Mouse (Mus musculus) neural tube, embryonic 11.5 days (tissue): ENCODE data around the gene Zdhhc12. TPM values are rescaled to one million over a fixed set of nuclear protein-coding genes. Genes with fewer than 3 reads are reported as not detected.

Experiments used
- ATAC-seq: fragments of 200-750 bp; cut with Nextera tagmentation; 2 replicates; pipeline ENCODE4 v1.8.0; 2017; ENCODE audit warnings: moderate number of reproducible peaks, mild to moderate bottlenecking, moderate TSS enrichment, moderate library complexity; ENCODE audit not compliant: insufficient read depth, low FRiP score, low TSS enrichment
- DNase-seq: peaks from one replicate; pipeline ENCODE4 v3.0.0-alpha.2; 2015; ENCODE audit warnings: low spot score
- H3K27ac ChIP-seq: fragments of 300-500 bp; sonication (generic); 2 replicates; pipeline ENCODE4 v1.5.1; 2014; ENCODE audit warnings: low read depth, mild to moderate bottlenecking, low read length
- H3K27me3 ChIP-seq: fragments of 300-500 bp; sonication (generic); 2 replicates; pipeline ENCODE4 v1.6.1; 2014; ENCODE audit warnings: mild to moderate bottlenecking, low read length, mixed read lengths; ENCODE audit not compliant: control insufficient read depth, insufficient read depth
- H3K36me3 ChIP-seq: fragments of 300-500 bp; sonication (generic); 2 replicates; pipeline ENCODE4 v1.6.1; 2014; ENCODE audit warnings: mild to moderate bottlenecking, low read length, moderate library complexity, mixed read lengths; ENCODE audit not compliant: control insufficient read depth, insufficient read depth
- H3K4me1 ChIP-seq: fragments of 300-500 bp; sonication (generic); 2 replicates; pipeline ENCODE4 v1.6.1; 2014; ENCODE audit warnings: low read length, mixed read lengths; ENCODE audit not compliant: control insufficient read depth, insufficient read depth
- H3K4me2 ChIP-seq: fragments of 300-500 bp; sonication (generic); 2 replicates; pipeline ENCODE4 v1.6.1; 2014; ENCODE audit warnings: low read depth, mild to moderate bottlenecking, moderate library complexity
- H3K4me3 ChIP-seq: fragments of 300-500 bp; sonication (generic); 2 replicates; pipeline ENCODE4 v1.5.1; 2014; ENCODE audit warnings: low read depth, low read length
- H3K9ac ChIP-seq: fragments of 300-500 bp; sonication (generic); 2 replicates; pipeline ENCODE4 v1.6.1; 2014; ENCODE audit warnings: mild to moderate bottlenecking, low read length
- H3K9me3 ChIP-seq: fragments of 300-500 bp; sonication (generic); 2 replicates; pipeline ENCODE4 v1.6.1; 2016; ENCODE audit warnings: low read length; ENCODE audit not compliant: control insufficient read depth
- WGBS: fragments of 180-500 bp; shearing (Covaris S2); extraction: QIAGEN DNeasy Blood & Tissue Kit; methylation state at CpG from one replicate; pipeline ENCODE4 v1.1.7; 2014; 5-methylcytosine and 5-hydroxymethylcytosine counted together
- polyA plus RNA-seq: library from polyadenylated mRNA; unstranded; fragments of >200 nt; fragmentation: Nextera tagmentation; extraction: Ambion mirVana; gene quantifications from 2 replicates; pipeline ENCODE4 v1.2.1, GENCODE M21; 2014

Gene Zdhhc12
- polyA plus RNA-seq, 1 experiment from 2014 or later: 31.1 TPM

- H3K27ac ChIP-seq: no peak overlapping the region
- ATAC-seq: no peak
- no peak for DNase-seq
- no peak overlapping the region for H3K4me3 ChIP-seq
- H3K36me3 ChIP-seq: 0 out of 2 replicates have a peak, but pooled peaks cover 2% of the 10 kb centered on the region
- WGBS: 96% methylated on average over 12 of the region's 12 CpGs
- H3K4me2 ChIP-seq: no peak overlapping the region
- H3K9ac ChIP-seq: no peak overlapping the region
- H3K4me1 ChIP-seq: peaks cover 4% of the 10 kb centered on the region
- no peaks in the 10 kb centered on the region for H3K27me3 ChIP-seq
- H3K9me3 ChIP-seq: no peaks in the 10 kb centered on the region
Observed at GRCm38 (mm10) chr2:30091521-30091920, 1.9 kb downstream of the Zdhhc12 start.

- WGBS: 91% methylated on average over 4 of the region's 4 CpGs
- H3K27me3 ChIP-seq: no peaks in the 10 kb centered on the region
Observed at GRCm38 (mm10) chr2:30087310-30087709, 6.1 kb downstream of the Zdhhc12 start.

DNA sequence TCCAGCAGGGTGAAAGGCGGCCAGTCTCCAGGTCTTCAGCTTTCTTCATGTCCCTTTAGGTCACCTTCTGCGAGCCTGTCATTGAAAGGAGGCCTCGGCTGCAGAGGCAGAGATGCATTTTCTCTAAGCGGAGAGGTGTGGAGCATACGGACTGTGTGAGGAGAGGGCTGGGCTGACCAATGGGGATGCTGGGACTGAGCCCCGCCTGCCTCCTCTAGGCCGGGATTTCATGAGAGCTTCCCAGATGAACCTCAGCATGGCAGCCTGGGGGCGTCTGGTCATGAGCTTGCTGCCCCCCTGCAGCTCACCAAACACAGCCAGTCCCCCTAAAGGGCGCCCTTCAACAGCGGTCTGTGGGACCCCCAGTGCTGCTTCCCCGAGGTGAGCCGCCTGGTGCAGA lies 8.8 kb downstream of the Zdhhc12 start:
- DNase-seq (no peak), ATAC-seq (no peak)
- Histone ChIP-seq H3K9me3 (no peaks in the 10 kb centered on the region), H3K27ac (no peak overlapping the region), H3K4me2 (peak overlapping the region; percentile 31), H3K4me3 (no peak overlapping the region), H3K9ac (peak overlapping the region; percentile 31), H3K27me3 (no peaks in the 10 kb centered on the region), H3K4me1 (no peaks in the 10 kb centered on the region), H3K36me3 (no peaks in the 10 kb centered on the region)
- WGBS: 10% methylated on average over 12 of the region's 12 CpGs

More at GRCm38 (mm10) chr2:30087310-30087709, 6.1 kb downstream of the Zdhhc12 start:
- ATAC-seq: no peak
- H3K4me2 ChIP-seq: no peak overlapping the region
- no peak for DNase-seq
- H3K4me1 ChIP-seq: no peaks in the 10 kb centered on the region
- H3K36me3 ChIP-seq: 0 out of 2 replicates have a peak, but pooled peaks cover 2% of the 10 kb centered on the region
- H3K4me3 ChIP-seq: no peak overlapping the region
- H3K27ac ChIP-seq: no peak overlapping the region
- H3K9ac ChIP-seq: no peak overlapping the region
- H3K9me3 ChIP-seq: no peaks in the 10 kb centered on the region

DNA sequence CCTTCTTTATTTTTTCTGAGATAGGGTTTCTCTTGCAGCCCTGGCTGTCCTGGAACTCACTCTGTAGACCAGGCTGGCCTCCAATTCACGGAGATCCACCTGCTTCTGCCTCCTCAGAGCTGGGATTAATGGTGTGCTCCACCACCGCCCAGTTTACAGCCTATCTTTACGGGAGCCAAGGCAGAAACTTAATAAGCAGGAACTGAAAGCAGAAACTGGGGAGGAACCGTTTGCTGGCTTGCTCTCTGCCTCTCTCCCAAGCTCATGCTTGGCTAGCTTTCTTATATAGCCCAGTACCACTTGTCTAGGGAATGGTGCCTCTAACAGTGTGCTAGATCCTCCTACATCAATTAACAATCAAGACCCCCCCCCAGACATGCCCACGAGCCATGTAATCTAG lies 9.3 kb downstream of the Zdhhc12 start:
- WGBS: 39% methylated on average over 5 of the region's 5 CpGs
- no peak overlapping the region for H3K27ac ChIP-seq

GRCm38 (mm10) chr2:30080181-30080800 lies 13.2 kb downstream of the Zdhhc12 start:
- Histone ChIP-seq H3K27ac (no peak overlapping the region), H3K9me3 (no peaks in the 10 kb centered on the region), H3K27me3 (no peaks in the 10 kb centered on the region), H3K9ac (peak overlapping the region; percentile 14; the same call in 1 of the 2 replicates), H3K36me3 (no peaks in the 10 kb centered on the region), H3K4me1 (no peaks in the 10 kb centered on the region; the same call in 1 of the 2 replicates), H3K4me2 (no peak overlapping the region), H3K4me3 (no peak overlapping the region)
- DNase-seq (no peak), ATAC-seq (no peak)
- WGBS: 90% methylated on average over 15 of the region's 15 CpGs

More for the DNA sequence above, 9.3 kb downstream of the Zdhhc12 start:
- Histone ChIP-seq H3K9me3 (no peaks in the 10 kb centered on the region), H3K36me3 (no peaks in the 10 kb centered on the region), H3K27me3 (no peaks in the 10 kb centered on the region), H3K9ac (no peak overlapping the region), H3K4me3 (no peak overlapping the region), H3K4me2 (peak overlapping the region; percentile 31; the same call in 1 of the 2 replicates), H3K4me1 (no peaks in the 10 kb centered on the region)
- DNase-seq (no peak), ATAC-seq (no peak)

DNA sequence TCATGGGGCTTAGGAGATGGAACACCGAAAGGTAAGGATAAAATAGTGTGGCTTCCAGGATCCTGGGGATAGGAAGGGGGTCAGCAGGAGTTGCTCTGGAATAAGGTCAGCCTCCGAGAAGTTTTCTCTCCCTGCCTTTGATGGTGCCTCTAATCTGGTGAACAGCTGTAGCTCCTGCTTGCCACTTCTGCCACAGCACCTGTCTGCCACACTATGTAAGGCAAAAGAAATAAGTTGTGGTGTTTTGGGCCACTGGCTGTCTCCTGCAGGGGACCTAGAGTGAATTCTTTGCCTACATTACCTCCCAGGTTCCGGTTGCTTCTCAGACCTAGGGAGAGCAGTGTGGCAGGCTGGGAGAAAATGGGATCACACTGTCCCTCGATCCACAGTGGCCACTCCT lies 14.7 kb downstream of the Zdhhc12 start:
- ATAC-seq: no peak
- no peaks in the 10 kb centered on the region for H3K27me3 ChIP-seq
- no peak for DNase-seq
- H3K4me3 ChIP-seq: no peak overlapping the region
- no peaks in the 10 kb centered on the region for H3K9me3 ChIP-seq
- H3K36me3 ChIP-seq: no peaks in the 10 kb centered on the region
- no peak overlapping the region for H3K9ac ChIP-seq
- H3K4me2 ChIP-seq: no peak overlapping the region
- WGBS: 77% methylated on average over 4 of the region's 4 CpGs
- H3K4me1 ChIP-seq: no peaks in the 10 kb centered on the region; the same call in 1 of the 2 replicates
- no peak overlapping the region for H3K27ac ChIP-seq

DNA sequence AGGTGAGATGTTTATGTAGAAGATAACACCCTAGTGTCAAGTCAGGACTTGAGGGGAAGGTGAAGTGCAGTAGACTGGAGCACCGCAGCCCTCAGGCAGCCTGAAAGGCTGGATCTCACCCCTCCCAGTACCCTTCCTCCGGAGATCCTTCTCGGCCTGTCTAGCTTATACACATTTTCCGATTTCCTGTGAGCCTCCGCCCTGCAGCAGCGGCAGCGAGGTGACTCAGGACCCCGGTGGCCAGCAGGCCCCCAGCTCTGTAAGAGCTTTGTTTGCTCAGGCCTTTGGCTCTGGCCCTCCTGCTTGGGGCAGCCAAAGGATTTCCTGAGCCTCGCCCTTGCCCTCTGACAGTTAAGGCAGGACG lies 15.1 kb downstream of the Zdhhc12 start:
- no peaks in the 10 kb centered on the region; the same call in 1 of the 2 replicates for H3K4me1 ChIP-seq
- 25% methylated on average over 10 of the region's 10 CpGs for WGBS
- no peak for ATAC-seq
- H3K36me3 ChIP-seq: no peaks in the 10 kb centered on the region
- H3K9ac ChIP-seq: no peak overlapping the region
- H3K4me2 ChIP-seq: peak overlapping the region; percentile 98
- no peak for DNase-seq
- H3K9me3 ChIP-seq: no peaks in the 10 kb centered on the region
- no peak overlapping the region for H3K27ac ChIP-seq
- H3K4me3 ChIP-seq: no peak overlapping the region
- H3K27me3 ChIP-seq: no peaks in the 10 kb centered on the region

GRCm38 (mm10) chr2:30077502-30078348 lies 15.7 kb downstream of the Zdhhc12 start, which contains the start of gene Pkn3:
TSS of gene Pkn3 (plus strand) at chr2:30077684.
- Histone ChIP-seq H3K9me3 (no peaks in the 10 kb centered on the region), H3K27ac (peak within 1 kb of the TSS; percentile 61), H3K36me3 (no peaks in the 10 kb centered on the region), H3K27me3 (no peaks in the 10 kb centered on the region), H3K4me1 (no peaks in the 10 kb centered on the region; the same call in 1 of the 2 replicates), H3K9ac (peak within 1 kb of the TSS; percentile 63), H3K4me3 (peak within 1 kb of the TSS; percentile 51), H3K4me2 (peak within 1 kb of the TSS; percentile 98)
- WGBS: under 1% methylated on average over 53 of the region's 53 CpGs
- peak; percentile 67 for ATAC-seq
- peak; percentile 90 for DNase-seq
